Mouse (Mus musculus) embryonic facial prominence, embryonic 15.5 days (tissue): ENCODE measurements at regions not wholly inside any gene's neighbourhood (a gene's known extent, or its start where the extent isn't known, plus 50 kb on each side); places are given as distances from the start of the nearest gene placed in this dataset.

Experiments used
- ATAC-seq: fragments of 200-750 bp; cut with Nextera tagmentation; 2 replicates; pipeline ENCODE4 v1.8.0; 2017; ENCODE audit warnings: low read depth, moderate TSS enrichment; ENCODE audit not compliant: insufficient number of reproducible peaks, low FRiP score, low TSS enrichment
- H3K27ac ChIP-seq: fragments of 300-500 bp; sonication (generic); replicated peaks from 2 replicates; pipeline ENCODE4 v1.5.1; 2015; ENCODE audit warnings: mild to moderate bottlenecking, inconsistent platforms
- H3K27me3 ChIP-seq: fragments of 300-500 bp; sonication (generic); 2 replicates; pipeline ENCODE4 v1.6.1; 2015; ENCODE audit warnings: inconsistent platforms
- H3K36me3 ChIP-seq: fragments of 300-500 bp; sonication (generic); 2 replicates; pipeline ENCODE4 v1.6.1; 2015; ENCODE audit warnings: mild to moderate bottlenecking, inconsistent platforms
- H3K4me1 ChIP-seq: fragments of 300-500 bp; sonication (generic); 2 replicates; pipeline ENCODE4 v1.6.1; 2015; ENCODE audit warnings: inconsistent platforms
- H3K4me2 ChIP-seq: fragments of 300-500 bp; sonication (generic); replicated peaks from 2 replicates; pipeline ENCODE4 v1.6.1; 2015; ENCODE audit warnings: mild to moderate bottlenecking, inconsistent platforms
- H3K4me3 ChIP-seq: fragments of 300-500 bp; sonication (generic); replicated peaks from 2 replicates; pipeline ENCODE4 v1.5.1; 2015; ENCODE audit warnings: mild to moderate bottlenecking, inconsistent platforms
- H3K9ac ChIP-seq: fragments of 300-500 bp; sonication (generic); 2 replicates; pipeline ENCODE4 v1.6.1; 2015; ENCODE audit warnings: inconsistent platforms
- H3K9me3 ChIP-seq: fragments of 300-500 bp; sonication (generic); replicated peaks from 2 replicates; pipeline ENCODE4 v1.6.1; 2016; ENCODE audit warnings: inconsistent platforms
- WGBS: fragments of 180-500 bp; shearing (Covaris S2); methylation state at CpG from one replicate; pipeline ENCODE4 v1.1.7; 2015; 5-methylcytosine and 5-hydroxymethylcytosine counted together

DNA sequence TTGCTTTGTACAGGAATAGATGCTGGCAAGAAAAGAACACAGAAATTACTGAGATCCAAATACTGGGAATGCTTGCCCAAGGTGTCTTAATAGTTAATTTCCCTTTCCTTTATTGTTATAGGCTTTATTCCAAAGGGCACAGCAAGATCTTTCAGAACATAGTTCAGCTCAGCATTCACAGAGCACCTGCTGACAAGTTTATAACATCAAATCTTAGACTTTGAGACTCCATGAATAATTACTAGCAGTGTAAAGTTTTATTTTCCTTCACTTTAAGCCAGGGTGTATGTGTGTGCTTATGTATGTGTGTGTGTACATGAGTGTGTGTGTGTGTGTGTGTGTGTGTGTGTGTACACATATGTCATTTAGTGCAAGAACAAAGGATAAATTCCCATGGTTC, 999.8 kb upstream of the Crim1 start:
- Histone ChIP-seq H3K36me3 (no peaks in the 10 kb centered on the region), H3K4me2 (no peak overlapping the region), H3K9ac (no peak overlapping the region), H3K27ac (no peak overlapping the region), H3K4me1 (no peaks in the 10 kb centered on the region), H3K27me3 (no peaks in the 10 kb centered on the region), H3K9me3 (no peaks in the 10 kb centered on the region), H3K4me3 (no peak overlapping the region)
- ATAC-seq = no peak

DNA sequence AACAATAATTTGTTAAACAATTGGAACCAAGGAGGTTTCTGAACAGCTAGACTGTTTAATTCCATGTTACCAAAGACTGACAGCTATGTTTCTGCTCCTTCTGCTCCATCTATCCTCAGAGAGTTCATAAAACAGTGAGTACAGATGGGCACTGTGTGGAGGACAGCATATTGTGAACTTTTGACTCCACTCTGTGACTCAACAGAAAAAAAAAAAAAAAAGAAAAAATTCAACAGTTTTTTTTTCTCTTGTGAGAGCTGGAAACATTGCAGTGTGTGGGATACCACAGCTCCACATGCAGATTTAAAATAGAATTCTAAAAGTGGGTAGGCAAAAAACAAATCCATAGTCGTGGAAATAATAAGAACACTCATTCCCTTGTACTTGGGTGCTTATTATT, 999.4 kb upstream of the Crim1 start:
- H3K9ac ChIP-seq = no peak overlapping the region
- H3K36me3 ChIP-seq = no peaks in the 10 kb centered on the region
- H3K9me3 ChIP-seq = no peaks in the 10 kb centered on the region
- H3K4me1 ChIP-seq = no peaks in the 10 kb centered on the region
- H3K27me3 ChIP-seq = no peaks in the 10 kb centered on the region
- WGBS = 66% methylated on average over 1 of the region's 1 CpGs
- no peak for ATAC-seq
- no peak overlapping the region for H3K4me3 ChIP-seq
- no peak overlapping the region for H3K27ac ChIP-seq
- no peak overlapping the region for H3K4me2 ChIP-seq

DNA sequence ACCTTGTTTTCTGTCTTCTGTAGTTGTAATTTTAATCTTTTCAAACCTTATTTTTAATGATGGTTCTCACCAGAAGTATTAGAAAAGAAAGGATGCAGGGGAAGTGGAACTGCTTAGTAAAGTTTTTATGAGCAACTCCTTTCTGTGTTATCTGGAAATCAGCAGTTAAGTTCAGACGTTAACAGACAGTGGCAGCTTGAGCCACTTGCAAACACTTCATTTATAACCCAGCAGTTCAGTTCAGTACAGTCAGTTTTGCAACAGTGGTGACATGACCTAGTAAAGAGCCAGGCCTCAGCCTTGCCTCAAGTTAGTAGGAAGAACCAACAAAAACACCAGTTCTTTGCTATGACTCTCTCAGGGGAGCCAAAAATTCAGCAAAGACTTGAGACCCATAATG, 989.1 kb upstream of the Crim1 start:
- WGBS = 65% methylated on average over 1 of the region's 1 CpGs
- H3K4me2 ChIP-seq = no peak overlapping the region
- no peak overlapping the region for H3K9ac ChIP-seq
- no peaks in the 10 kb centered on the region for H3K4me1 ChIP-seq
- no peak overlapping the region for H3K4me3 ChIP-seq
- H3K9me3 ChIP-seq = no peaks in the 10 kb centered on the region
- ATAC-seq = no peak
- H3K27me3 ChIP-seq = no peaks in the 10 kb centered on the region
- no peak overlapping the region for H3K27ac ChIP-seq
- H3K36me3 ChIP-seq = no peaks in the 10 kb centered on the region

DNA sequence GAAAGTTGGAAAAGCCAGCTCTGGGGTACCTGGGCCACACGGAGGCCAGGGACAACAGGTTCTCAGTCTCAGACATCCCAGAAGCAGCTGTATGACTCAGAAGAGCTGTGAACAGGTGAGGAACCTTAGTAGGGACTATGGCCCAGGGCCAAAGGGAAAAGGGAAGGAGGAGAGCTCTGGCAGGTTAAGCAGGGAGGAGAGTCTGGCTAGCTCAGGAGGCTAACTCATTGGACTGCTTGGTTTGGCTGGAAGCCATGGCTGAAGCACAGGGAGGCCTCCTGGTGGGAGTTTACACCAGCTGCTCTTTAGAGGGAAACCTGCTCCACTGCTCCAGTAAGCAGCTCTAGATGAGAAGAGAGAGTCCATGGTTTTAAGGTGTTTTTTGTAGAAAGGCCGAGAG, 955.0 kb upstream of the Crim1 start:
- Histone ChIP-seq H3K4me2 (no peak overlapping the region), H3K4me1 (no peaks in the 10 kb centered on the region), H3K27me3 (no peaks in the 10 kb centered on the region), H3K27ac (no peak overlapping the region), H3K9me3 (no peaks in the 10 kb centered on the region), H3K4me3 (no peak overlapping the region), H3K36me3 (no peaks in the 10 kb centered on the region), H3K9ac (no peak overlapping the region)
- peak; percentile 51 for ATAC-seq
- WGBS = 68% methylated on average over 2 of the region's 2 CpGs
